Mouse (Mus musculus) inflammation-experienced regulatory T-cells (primary cell): ENCODE data around the gene Gm14418. TPM values are rescaled to one million over a fixed set of nuclear protein-coding genes. Genes with fewer than 3 reads are reported as not detected.

ENCODE experiments used
- polyA plus RNA-seq, 2 experiments: library from polyadenylated mRNA; unstranded; fragments of 100-300 nt; shearing (Covaris generic); gene quantifications; one replicate each; pipeline ENCODE4 v1.2.1; 2017

The Gm14418 gene
- 1 to 10 TPM in 1 of 2 experiments, under 1 TPM in 1; 0.69 to 2.0 TPM for polyA plus RNA-seq

GRCm38 (mm10) chr2:177398096-177398495 is at the start of gene Gm14418:
Gene Gm14418, minus strand, starts transcription at chr2:177398320.

Other genes with a start within 250 kb of the Gm14418 start
- gene Gm14410, start 191.9 kb downstream of the Gm14418 start, polyA plus RNA-seq = 1 to 10 TPM; 4.5 to 7.8 TPM
- gene Gm14409, start 131.3 kb downstream of the Gm14418 start, polyA plus RNA-seq = not detected
- gene Gm14412, start 74.0 kb downstream of the Gm14418 start, polyA plus RNA-seq = not detected
- gene Zfp970, start 66.4 kb upstream of the Gm14418 start, polyA plus RNA-seq = 1 to 10 TPM; 5.9 to 9.4 TPM
- gene Gm14403, start 99.9 kb upstream of the Gm14418 start, polyA plus RNA-seq = under 1 TPM in 1 of 2 experiments, not detected in 1; 0.24 TPM
- gene Gm14406, start 179.9 kb upstream of the Gm14418 start, polyA plus RNA-seq = 1 to 10 TPM in 1 of 2 experiments, not detected in 1; 1.3 TPM